In genomic region chr9:77586806-77587591, GRCm38 (mm10) we compare ENCODE assay signal across 1 mouse cellular context.
TF ChIP-seq lines count a peak whose summit lies in the region.

No protein-coding gene starts in this region.

TF ChIP-seq in CH12.LX, 34 proteins besides CTCF, POLR2A, EP300 and RAD21 (continued from another document):
- TF ChIP-seq MAX (IDR thresholded peaks at IDR 0.05; ENCODE audit: low read length) (peak; percentile 80; the same call in 1 of the 2 replicates), MEF2A (IDR thresholded peaks at IDR 0.05; ENCODE audit: borderline replicate concordance, low read depth, low read length) (peak; percentile 90), KAT2A (IDR thresholded peaks at IDR 0.05; ENCODE audit: insufficient replicate concordance, low read length) (no peak), POLR2AphosphoS2 (IDR thresholded peaks at IDR 0.05; ENCODE audit: low read depth, low read length) (no peak), GABPA (IDR thresholded peaks at IDR 0.05; ENCODE audit: insufficient replicate concordance, low read depth, low read length) (no peak), ZC3H11A (IDR thresholded peaks at IDR 0.05; ENCODE audit: low read depth, low read length) (no peak), ZMIZ1 (IDR thresholded peaks at IDR 0.05; ENCODE audit: low read depth, low read length) (peak; percentile 85; the same call in 1 of the 2 replicates), ETS1 (conservative IDR thresholded peaks at IDR 0.05; ENCODE audit: low read depth, low read length) (peak; percentile 92), RCOR1 (conservative IDR thresholded peaks at IDR 0.05; ENCODE audit: low read depth, low read length) (peak; percentile 67; the same call in 1 of the 2 replicates), SIN3A (IDR thresholded peaks at IDR 0.05; ENCODE audit: low read length) (peak; percentile 89), CHD1 (IDR thresholded peaks at IDR 0.05; ENCODE audit: low read depth, low read length) (peak; percentile 97), SMC3 (IDR thresholded peaks at IDR 0.05; ENCODE audit: low read depth, low read length) (peak; percentile 26; the same call in 1 of the 2 replicates), ZKSCAN1 (IDR thresholded peaks at IDR 0.05; ENCODE audit: borderline replicate concordance, low read depth, low read length) (no peak), UBTF (IDR thresholded peaks at IDR 0.05; ENCODE audit: low read depth, low read length) (no peak; the same call in 1 of the 2 replicates), NRF1 (IDR thresholded peaks at IDR 0.05; ENCODE audit: low read depth, low read length) (no peak), USF2 (conservative IDR thresholded peaks at IDR 0.05; ENCODE audit: low read depth, low read length) (no peak), TBP (conservative IDR thresholded peaks at IDR 0.05; ENCODE audit: low read depth, low read length) (peak; percentile 71; the same call in 1 of the 2 replicates), HCFC1 (IDR thresholded peaks at IDR 0.05; ENCODE audit: low read depth, low read length) (peak; percentile 51), PAX5 (IDR thresholded peaks at IDR 0.05; ENCODE audit: low read length) (no peak), USF1 (IDR thresholded peaks at IDR 0.05; ENCODE audit: low read depth, low read length) (peak; percentile 45), BHLHE40 (IDR thresholded peaks at IDR 0.05; ENCODE audit: low read depth, low read length) (peak; percentile 78), NELFE (IDR thresholded peaks at IDR 0.05; ENCODE audit: low read depth, low read length) (peak; percentile 42; the same call in 1 of the 2 replicates), ELF1 (IDR thresholded peaks at IDR 0.05; ENCODE audit: low read depth, low read length) (peak; percentile 85)
